Mouse (Mus musculus) liver, embryonic 14.5 days (tissue): ENCODE measurements around the gene Pcsk4. TPM values are rescaled to one million over a fixed set of nuclear protein-coding genes. Genes with fewer than 3 reads are reported as not detected.

Source experiments
- ATAC-seq: fragments of 200-750 bp; cut with Nextera tagmentation; 2 replicates; pipeline ENCODE4 v1.8.0; 2017; ENCODE audit warnings: moderate number of reproducible peaks, mild to moderate bottlenecking, moderate library complexity; ENCODE audit not compliant: insufficient read depth
- DNase-seq, 3 experiments: peaks; one replicate each; pipeline ENCODE4 v3.0.0-alpha.2; 2012 to 2013; ENCODE audit warnings: low read depth in 3 of 3, low spot score in 3 of 3
- H3K27ac ChIP-seq: fragments of 300-500 bp; sonication (generic); 2 replicates; pipeline ENCODE4 v1.5.1; 2014; ENCODE audit warnings: moderate library complexity, mild to moderate bottlenecking, control low read depth, inconsistent platforms
- H3K27me3 ChIP-seq: fragments of 300-500 bp; sonication (generic); 2 replicates; pipeline ENCODE4 v1.6.1; 2014; ENCODE audit warnings: mild to moderate bottlenecking, low read length, moderate library complexity; ENCODE audit not compliant: control insufficient read depth, insufficient read depth
- H3K36me3 ChIP-seq: fragments of 300-500 bp; sonication (generic); replicated peaks from 2 replicates; pipeline ENCODE4 v1.6.1; 2014; ENCODE audit warnings: low read depth; ENCODE audit not compliant: control insufficient read depth, insufficient read depth
- H3K4me1 ChIP-seq, 2 experiments: fragments of 200-500 bp in 1 of 2; fragments of 300-500 bp in 1 of 2; sonication (generic) in 1 of 2; replicated peaks; 2 replicates each; pipeline ENCODE4 v1.6.1; 2012 to 2014; ENCODE audit warnings: antibody characterized with exemption in 1 of 2, inconsistent platforms in 1 of 2, low read length in 1 of 2; ENCODE audit not compliant: control insufficient read depth in 2 of 2, insufficient read depth in 2 of 2
- H3K4me2 ChIP-seq: fragments of 300-500 bp; sonication (generic); 2 replicates; pipeline ENCODE4 v1.6.1; 2014; ENCODE audit warnings: low read depth, mild to moderate bottlenecking, control low read depth, moderate library complexity
- H3K4me3 ChIP-seq, 2 experiments: fragments of 200-500 bp in 1 of 2; fragments of 300-500 bp in 1 of 2; sonication (generic) in 1 of 2; 2 replicates each; pipeline ENCODE4 v1.5.1; 2012 to 2014; ENCODE audit warnings: low read depth in 2 of 2, low read length in 2 of 2, mild to moderate bottlenecking in 2 of 2, control low read depth in 1 of 2, inconsistent platforms in 1 of 2, moderate library complexity in 1 of 2; ENCODE audit not compliant: insufficient read depth in 1 of 2
- H3K9ac ChIP-seq: fragments of 300-500 bp; sonication (generic); replicated peaks from 2 replicates; pipeline ENCODE4 v1.6.1; 2014; ENCODE audit warnings: mild to moderate bottlenecking, control low read depth, moderate library complexity
- H3K9me3 ChIP-seq: fragments of 300-500 bp; sonication (generic); 2 replicates; pipeline ENCODE4 v1.6.1; 2016; ENCODE audit warnings: low read length, mixed read lengths; ENCODE audit not compliant: control insufficient read depth
- CTCF ChIP-seq: IDR thresholded peaks from 2 replicates; pipeline ENCODE4 v1.5.1; 2016; ENCODE audit warnings: antibody characterized with exemption, low read depth, control low read depth
- EP300 ChIP-seq: IDR thresholded peaks from 2 replicates; pipeline ENCODE4 v1.6.1; 2016; ENCODE audit warnings: antibody characterized with exemption, low read depth
- WGBS: fragments of 180-500 bp; shearing (Covaris S2); extraction: QIAGEN DNeasy Blood & Tissue Kit; methylation state at CpG from one replicate; pipeline ENCODE4 v1.1.7; 2014; ENCODE audit not compliant: insufficient replicate concordance; 5-methylcytosine and 5-hydroxymethylcytosine counted together
- polyA plus RNA-seq, 2 experiments: library from polyadenylated mRNA; depleted of rRNA in 1 of 2; stranded (reverse) in 1 of 2; unstranded in 1 of 2; fragments of >200 nt; fragmentation: Nextera tagmentation in 1 of 2; extraction: Ambion mirVana in 1 of 2; gene quantifications; 2 replicates each; pipeline versions ENCODE4 v1.2.1 to v1.2.3; 2012 to 2014

The Pcsk4 gene
- polyA plus RNA-seq, 2 experiments = 3.2 to 6.6 TPM

DNA sequence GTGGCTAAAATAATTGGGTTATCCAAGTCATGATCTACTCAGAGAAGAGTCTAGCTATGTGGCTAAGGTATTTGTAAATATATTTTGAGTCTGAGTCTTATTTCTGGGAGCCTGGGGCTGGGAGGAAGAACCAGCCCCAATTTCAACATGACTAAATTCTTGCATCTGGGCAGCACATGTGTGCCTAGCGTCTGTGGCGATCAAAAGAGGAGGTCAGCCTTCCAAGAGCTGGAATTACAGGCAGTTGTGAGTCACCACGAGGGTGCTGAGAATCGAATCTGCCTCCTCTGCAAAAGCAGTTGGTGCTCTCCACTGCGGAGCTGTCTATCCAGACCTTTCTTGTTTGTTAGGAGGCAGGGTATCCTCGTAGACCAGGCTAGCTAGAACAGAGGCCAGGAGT is 36.4 kb upstream of the Pcsk4 start:
- WGBS = 42% methylated on average over 6 of the region's 6 CpGs
- H3K4me2 ChIP-seq = no peak overlapping the region
- DNase-seq (no peak), ATAC-seq (no peak)
- TF ChIP-seq EP300 (no peak), CTCF (no peak)
- H3K27me3 ChIP-seq = peaks cover 4% of the 10 kb centered on the region
- no peaks in the 10 kb centered on the region for H3K9me3 ChIP-seq
- no peaks in the 10 kb centered on the region for H3K4me1 ChIP-seq
- no peak overlapping the region for H3K9ac ChIP-seq
- H3K4me3 ChIP-seq = no peak overlapping the region
- no peak overlapping the region for H3K27ac ChIP-seq
- no peaks in the 10 kb centered on the region for H3K36me3 ChIP-seq

GRCm38 (mm10) chr10:80363734-80364133 is 34.4 kb upstream of the Pcsk4 start:
- no peaks in the 10 kb centered on the region for H3K4me1 ChIP-seq
- no peak overlapping the region for H3K4me3 ChIP-seq
- ATAC-seq = no peak
- TF ChIP-seq EP300 = no peak
- no peak overlapping the region for H3K27ac ChIP-seq
- no peaks in the 10 kb centered on the region for H3K9me3 ChIP-seq
- no peaks in the 10 kb centered on the region for H3K36me3 ChIP-seq
- no peak overlapping the region for H3K9ac ChIP-seq
- WGBS = 39% methylated on average over 6 of the region's 6 CpGs
- DNase-seq = no peak
- H3K27me3 ChIP-seq = peaks cover 5% of the 10 kb centered on the region
- H3K4me2 ChIP-seq = no peak overlapping the region

DNA sequence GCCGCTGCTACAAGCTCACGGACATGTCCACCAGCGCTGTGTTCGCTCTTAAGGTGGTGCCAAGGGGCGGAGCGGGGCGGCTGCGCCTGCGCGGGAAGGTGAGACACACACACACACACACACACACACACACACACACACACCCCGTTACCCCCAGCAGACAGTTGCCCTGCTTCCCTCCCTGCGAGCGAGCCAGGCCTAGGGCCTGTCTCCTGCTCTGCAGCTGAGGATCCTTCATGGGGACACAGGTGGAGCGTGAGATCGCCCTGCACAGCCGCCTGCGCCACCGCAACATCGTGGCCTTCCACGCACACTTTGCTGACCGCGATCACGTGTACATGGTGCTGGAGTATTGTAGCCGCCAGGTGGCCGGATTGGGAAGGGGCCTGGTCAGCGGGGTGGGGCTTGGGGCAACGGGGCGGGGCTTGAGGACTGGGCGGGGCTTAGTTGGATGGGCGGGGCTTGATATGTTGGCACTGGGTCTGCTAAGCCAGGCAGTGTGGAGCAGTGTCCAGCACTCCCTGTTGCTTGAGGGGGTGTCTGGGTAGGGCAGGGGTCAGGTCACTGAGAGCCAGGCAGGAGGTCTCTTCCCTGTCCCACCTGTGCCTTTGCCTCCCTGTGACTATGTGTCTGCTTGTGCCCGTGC is 28.8 kb upstream of the Pcsk4 start:
- H3K36me3 ChIP-seq = no peaks in the 10 kb centered on the region
- peak overlapping the region; percentile 18; the same call in 1 of the 2 replicates for H3K4me2 ChIP-seq
- no peaks in the 10 kb centered on the region for H3K9me3 ChIP-seq
- no peak overlapping the region for H3K27ac ChIP-seq
- no peak for DNase-seq
- no peak overlapping the region for H3K4me3 ChIP-seq
- H3K4me1 ChIP-seq = no peaks in the 10 kb centered on the region
- no peak overlapping the region for H3K9ac ChIP-seq
- 9% methylated on average over 31 of the region's 31 CpGs for WGBS
- ATAC-seq = 0 out of 2 replicates have a peak, but pooled peaks have one; percentile 21
- peaks cover 49% of the 10 kb centered on the region for H3K27me3 ChIP-seq
- TF ChIP-seq EP300 (no peak), CTCF (no peak; the same call in 1 of the 2 replicates)

DNA sequence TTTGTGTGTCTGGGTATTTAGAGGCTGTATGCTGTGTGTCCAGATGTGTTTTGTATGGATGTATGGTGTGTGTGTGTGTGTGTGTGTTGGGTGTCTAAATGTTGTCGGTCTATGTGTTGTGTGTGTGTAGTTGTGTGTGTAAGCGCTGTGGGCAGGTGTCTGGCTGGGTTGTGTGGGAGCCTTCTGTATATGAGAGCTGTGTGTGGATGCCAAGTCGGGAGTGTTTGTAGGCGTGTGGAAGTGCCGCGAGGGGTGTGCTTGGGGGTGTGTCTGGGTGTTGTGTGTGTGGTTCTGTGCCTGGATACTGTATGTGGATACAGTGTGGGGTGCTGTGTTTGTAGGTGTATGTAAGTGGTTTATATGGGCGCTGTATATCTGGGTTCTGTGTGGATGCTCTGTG is 28.0 kb upstream of the Pcsk4 start:
- no peak for TF ChIP-seq EP300
- TF ChIP-seq CTCF = no peak
- no peaks in the 10 kb centered on the region for H3K36me3 ChIP-seq
- no peak overlapping the region for H3K27ac ChIP-seq
- 29% methylated on average over 7 of the region's 7 CpGs for WGBS
- peaks cover 53% of the 10 kb centered on the region for H3K27me3 ChIP-seq
- no peak overlapping the region for H3K9ac ChIP-seq
- ATAC-seq (no peak), DNase-seq (no peak)
- H3K4me3 ChIP-seq = no peak overlapping the region
- no peaks in the 10 kb centered on the region for H3K9me3 ChIP-seq
- no peaks in the 10 kb centered on the region for H3K4me1 ChIP-seq
- no peak overlapping the region for H3K4me2 ChIP-seq

GRCm38 (mm10) chr10:80356737-80357136 is 27.4 kb upstream of the Pcsk4 start:
- H3K9me3 ChIP-seq = no peaks in the 10 kb centered on the region
- DNase-seq (no peak), ATAC-seq (no peak)
- 4% methylated on average over 34 of the region's 34 CpGs for WGBS
- no peak overlapping the region for H3K4me3 ChIP-seq
- no peak overlapping the region for H3K4me2 ChIP-seq
- no peaks in the 10 kb centered on the region for H3K4me1 ChIP-seq
- TF ChIP-seq CTCF (no peak), EP300 (no peak)
- H3K36me3 ChIP-seq = no peaks in the 10 kb centered on the region
- H3K27me3 ChIP-seq = peaks cover 58% of the 10 kb centered on the region
- H3K9ac ChIP-seq = no peak overlapping the region
- H3K27ac ChIP-seq = no peak overlapping the region
